Mouse (Mus musculus): Measurements from ENCODE around the gene Cst6.

- TF ChIP-seq CTCF (IDR thresholded peaks at IDR 0.05; ENCODE audit: control insufficient read depth, insufficient read depth, low read length) (no peak), POLR2A (IDR thresholded peaks at IDR 0.05; ENCODE audit: borderline replicate concordance, control insufficient read depth, low read depth, low read length) (no peak)
Observed at GRCm38 (mm10) chr19:5345297-5346131, 3.9 kb downstream of the Cst6 start.

Measured in bone marrow, adult 2 months (tissue).